Mouse (Mus musculus): ENCODE measurements around the gene Togaram1.

DNA sequence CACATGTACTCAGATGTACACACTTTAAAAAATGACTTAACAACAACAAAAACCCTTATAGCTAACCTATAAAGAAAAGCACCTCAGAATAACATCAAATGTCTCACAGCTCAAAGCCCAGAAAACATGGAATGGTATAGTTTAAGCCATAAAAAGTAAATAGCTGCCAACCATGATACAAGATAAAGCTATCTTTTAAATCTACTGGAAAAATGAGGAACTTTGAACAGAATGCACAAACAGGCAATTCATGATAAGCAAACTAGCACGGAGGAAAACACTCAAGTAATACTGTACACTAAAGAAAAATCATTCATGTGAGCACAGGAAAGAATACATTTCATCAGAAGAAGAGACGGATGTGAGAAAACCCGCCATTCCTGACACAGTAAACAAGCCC lies 42.1 kb downstream of the Togaram1 start:
- TF ChIP-seq CTCF (IDR thresholded peaks at IDR 0.05; ENCODE audit: low read depth, low read length) (no peak), TAL1 (conservative IDR thresholded peaks at IDR 0.05; ENCODE audit: low read depth, low read length) (no peak), GATA1 (IDR thresholded peaks at IDR 0.05; ENCODE audit: borderline replicate concordance, low read length) (no peak), GATA2 (IDR thresholded peaks at IDR 0.05; ENCODE audit: borderline replicate concordance, low read depth, low read length) (no peak), POLR2AphosphoS5 (IDR thresholded peaks at IDR 0.05; ENCODE audit: insufficient replicate concordance, low read depth, low read length) (no peak)
